Mouse (Mus musculus): ENCODE data around the gene Mb.

DNA sequence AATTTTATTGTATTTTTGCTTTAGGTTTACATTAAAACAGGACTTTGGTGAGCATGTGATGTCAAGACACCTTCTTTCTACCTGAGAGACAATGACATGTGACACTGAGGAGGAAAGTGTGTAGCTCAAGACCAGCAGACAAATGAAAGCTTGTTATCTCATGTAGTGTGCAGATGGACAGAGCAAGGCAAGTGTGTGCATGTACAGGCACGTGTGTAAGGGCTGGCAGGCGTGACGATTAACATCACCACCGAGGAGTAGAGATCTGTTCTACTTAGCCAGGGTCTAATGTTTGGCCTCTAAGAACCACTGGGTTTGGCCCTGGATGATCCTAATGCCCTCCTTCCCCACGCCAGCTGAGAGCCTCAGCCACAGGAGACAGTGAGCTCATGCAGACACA, 40.1 kb upstream of the Mb start:
- TF ChIP-seq CTCF (IDR thresholded peaks at IDR 0.05; ENCODE audit: borderline replicate concordance, insufficient read depth, low read depth, low read length), result no peak
- no peak for TF ChIP-seq POLR2A (IDR thresholded peaks at IDR 0.05; ENCODE audit: borderline replicate concordance, insufficient read depth, low read length)
